Mouse (Mus musculus) kidney, adult 2 months (tissue): ENCODE measurements at regions not wholly inside any gene's neighbourhood (a gene's known extent, or its start where the extent isn't known, plus 50 kb on each side); places are given as distances from the start of the nearest gene placed in this dataset.
A peak's percentile ranks its signal among the peaks of the same experiment; 100 is the strongest.

ENCODE experiments used
- CTCF ChIP-seq: fragments of 200-500 bp; conservative IDR thresholded peaks from 2 replicates; pipeline ENCODE4 v1.5.1; 2011; ENCODE audit warnings: low read depth, mild to moderate bottlenecking, control low read depth, low read length, moderate library complexity, mixed read lengths; ENCODE audit not compliant: insufficient read depth, insufficient read length
- POLR2A ChIP-seq: fragments of 200-500 bp; IDR thresholded peaks from one replicate; pipeline ENCODE4 v1.6.1; 2011; ENCODE audit warnings: low read depth, low read length, control low read depth

GRCm38 (mm10) chr8:107719656-107720055 is 131.4 kb upstream of the Psmd7 start:
- TF ChIP-seq CTCF: 0 out of 2 replicates have a peak, but pooled peaks have one; percentile 19
- TF ChIP-seq POLR2A: no peak
